Mouse (Mus musculus) cerebellum, adult 8-10 months (tissue): ENCODE measurements at regions not wholly inside any gene's neighbourhood (a gene's known extent, or its start where the extent isn't known, plus 50 kb on each side); places are given as distances from the start of the nearest gene placed in this dataset.

ENCODE experiments used
- DNase-seq: peaks from one replicate; pipeline ENCODE4 v3.0.0; 2022

GRCm38 (mm10) chr11:111735961-111736360 is 670.0 kb downstream of the Kcnj2 start:
- DNase-seq, result no peak

GRCm38 (mm10) chr11:111743356-111743755 is 677.4 kb downstream of the Kcnj2 start:
- DNase-seq, result no peak

- DNase-seq, result no peak
Measured at GRCm38 (mm10) chr11:111747262-111747946, 681.4 kb downstream of the Kcnj2 start.

GRCm38 (mm10) chr11:111747947-111748322 is 682.0 kb downstream of the Kcnj2 start:
- no peak for DNase-seq

GRCm38 (mm10) chr11:111748496-111748895 is 682.5 kb downstream of the Kcnj2 start:
- no peak for DNase-seq

- DNase-seq, result no peak
Measured at GRCm38 (mm10) chr11:111754735-111755134, 688.8 kb downstream of the Kcnj2 start.

GRCm38 (mm10) chr11:111763081-111763480 is 697.1 kb downstream of the Kcnj2 start:
- DNase-seq, result no peak

GRCm38 (mm10) chr11:111766371-111767011 is 700.5 kb downstream of the Kcnj2 start:
- no peak for DNase-seq

GRCm38 (mm10) chr11:111767012-111767392 is 701.0 kb downstream of the Kcnj2 start:
- no peak for DNase-seq

GRCm38 (mm10) chr11:111774108-111774679 is 708.2 kb downstream of the Kcnj2 start:
- no peak for DNase-seq

GRCm38 (mm10) chr11:111781321-111781720 is 715.4 kb downstream of the Kcnj2 start:
- DNase-seq, result no peak

GRCm38 (mm10) chr11:111791267-111791926 is 725.4 kb downstream of the Kcnj2 start:
- DNase-seq, result no peak

- no peak for DNase-seq
Measured at GRCm38 (mm10) chr11:111801033-111801432, 735.1 kb downstream of the Kcnj2 start.

GRCm38 (mm10) chr11:111816176-111816775 is 750.3 kb downstream of the Kcnj2 start:
- no peak for DNase-seq

GRCm38 (mm10) chr11:111818124-111818523 is 752.2 kb downstream of the Kcnj2 start:
- DNase-seq, result no peak

- DNase-seq, result no peak
Measured at GRCm38 (mm10) chr11:111820356-111820755, 754.4 kb downstream of the Kcnj2 start.

GRCm38 (mm10) chr11:111828455-111828854 is 762.5 kb downstream of the Kcnj2 start:
- DNase-seq, result no peak

- DNase-seq, result no peak
Measured at GRCm38 (mm10) chr11:111838996-111839395, 773.0 kb downstream of the Kcnj2 start.

- DNase-seq, result no peak
Measured at GRCm38 (mm10) chr11:111843728-111844258, 777.8 kb downstream of the Kcnj2 start.

- DNase-seq, result no peak
Measured at GRCm38 (mm10) chr11:111844382-111845027, 778.5 kb downstream of the Kcnj2 start.

- no peak for DNase-seq
Measured at GRCm38 (mm10) chr11:111857288-111857687, 791.3 kb downstream of the Kcnj2 start.

GRCm38 (mm10) chr11:111858111-111858510 is 792.1 kb downstream of the Kcnj2 start:
- no peak for DNase-seq

- DNase-seq, result no peak
Measured at GRCm38 (mm10) chr11:111865143-111865542, 799.2 kb downstream of the Kcnj2 start.
